Mouse (Mus musculus): ENCODE measurements at regions not wholly inside any gene's neighbourhood (a gene's known extent, or its start where the extent isn't known, plus 50 kb on each side); places are given as distances from the start of the nearest gene placed in this dataset.

DNA sequence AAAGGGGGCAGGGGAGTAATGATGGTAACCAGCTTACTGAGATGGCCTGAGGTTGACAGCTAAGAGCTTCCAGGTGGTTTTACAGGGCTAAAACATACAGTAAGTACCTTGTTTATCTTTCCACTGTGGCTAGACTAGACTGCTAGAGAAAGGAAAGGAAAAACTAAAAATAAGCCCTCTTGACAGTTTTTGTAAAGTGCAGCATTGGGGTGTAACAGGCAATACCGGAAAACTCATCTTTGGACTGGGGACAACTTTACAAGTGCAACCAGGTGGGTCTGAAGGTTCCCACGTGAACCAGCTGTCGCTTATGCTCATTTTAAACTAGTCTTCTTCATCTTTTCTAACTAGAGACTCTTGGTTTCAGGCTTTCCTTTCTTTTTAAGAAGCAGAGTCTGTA lies 72.6 kb downstream of the Dad1 start:
- TF ChIP-seq POLR2A (IDR thresholded peaks at IDR 0.05; ENCODE audit: insufficient read depth, low read depth, low read length) (no peak), CTCF (IDR thresholded peaks at IDR 0.05; ENCODE audit: insufficient read depth, low read depth, low read length) (no peak)

Measured in olfactory bulb, adult 2 months (tissue).